Mouse (Mus musculus): ENCODE results near the gene Gm20696.
A peak's percentile ranks its signal among the peaks of the same experiment; 100 is the strongest.

The Gm20696 gene

DNA sequence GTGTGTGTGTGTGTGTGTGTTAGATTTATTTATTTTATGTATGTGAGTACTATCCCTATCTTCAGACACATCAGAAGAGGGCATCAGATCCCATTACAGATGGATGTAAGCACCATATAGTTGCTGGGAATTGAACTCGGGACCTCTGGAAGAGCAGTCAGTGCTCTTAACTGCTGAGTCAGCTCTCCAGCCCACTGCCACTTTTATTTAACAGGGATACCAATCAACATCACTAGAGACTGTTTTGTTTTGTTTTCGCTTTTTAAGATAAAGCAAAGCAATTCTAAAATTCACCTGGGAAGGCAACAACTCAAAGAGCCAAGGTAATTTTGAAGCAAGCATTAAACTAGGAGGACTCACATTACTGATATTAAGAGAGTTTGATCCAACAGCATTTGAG, 120.2 kb downstream of the Gm20696 start:
- DNase-seq: no peak

DNA sequence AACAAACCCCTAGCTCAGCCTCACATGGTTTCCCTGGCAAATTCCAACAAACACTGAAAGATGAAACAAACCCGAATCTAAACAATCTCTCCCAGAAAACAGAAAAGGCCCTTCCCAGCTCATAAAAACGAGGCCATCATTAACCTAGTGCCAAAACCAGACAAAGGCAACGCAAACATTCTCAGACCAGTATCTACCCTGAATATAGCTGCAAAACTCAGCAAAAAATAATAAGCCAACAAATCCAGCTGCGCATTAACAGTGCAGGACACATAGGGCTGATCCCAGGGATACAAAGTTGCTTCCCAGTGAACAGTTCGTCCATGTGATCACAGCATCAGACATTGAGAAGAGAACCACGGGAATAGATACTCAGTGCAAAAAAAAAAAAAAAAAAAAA, 121.2 kb downstream of the Gm20696 start:
- no peak for DNase-seq

DNA sequence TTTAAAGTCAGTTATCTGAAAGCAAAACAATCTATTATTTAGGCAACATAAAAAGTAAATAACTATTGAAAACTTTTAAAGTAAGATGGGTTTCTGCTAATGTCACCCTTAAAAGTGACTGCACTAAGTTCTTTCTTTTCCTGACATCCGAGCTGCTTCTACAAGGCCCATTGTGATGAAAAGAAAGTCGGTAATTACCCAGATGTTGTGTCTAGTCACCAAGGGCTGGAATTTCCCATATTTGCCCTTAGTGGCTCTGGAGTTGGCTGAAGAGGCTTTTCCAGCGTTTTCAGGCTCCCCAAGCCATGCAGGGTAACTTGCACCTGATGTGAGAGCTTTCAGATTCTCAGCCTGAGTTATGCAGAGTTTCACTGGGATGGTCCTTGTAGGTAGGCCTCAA, 125.5 kb downstream of the Gm20696 start:
- DNase-seq: no peak

DNA sequence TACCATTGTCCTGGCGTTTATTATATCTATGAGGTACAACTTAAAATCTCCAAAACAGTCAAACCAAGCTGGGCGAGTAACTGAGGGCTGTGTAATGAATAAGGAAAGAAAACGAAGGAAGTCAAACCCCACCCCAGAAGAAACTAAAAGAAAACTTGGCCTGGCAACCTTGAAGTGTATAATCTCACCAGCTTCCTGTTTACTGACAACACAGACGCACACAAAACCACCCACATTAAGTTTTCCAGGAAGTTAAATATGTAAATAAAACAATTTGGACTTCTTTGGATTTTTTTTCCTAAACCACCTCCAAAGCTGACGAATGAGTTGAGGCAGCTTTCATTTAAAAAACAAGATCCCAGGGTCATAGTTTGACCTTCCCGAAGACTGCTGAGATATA, 125.9 kb downstream of the Gm20696 start:
- no peak for DNase-seq

DNA sequence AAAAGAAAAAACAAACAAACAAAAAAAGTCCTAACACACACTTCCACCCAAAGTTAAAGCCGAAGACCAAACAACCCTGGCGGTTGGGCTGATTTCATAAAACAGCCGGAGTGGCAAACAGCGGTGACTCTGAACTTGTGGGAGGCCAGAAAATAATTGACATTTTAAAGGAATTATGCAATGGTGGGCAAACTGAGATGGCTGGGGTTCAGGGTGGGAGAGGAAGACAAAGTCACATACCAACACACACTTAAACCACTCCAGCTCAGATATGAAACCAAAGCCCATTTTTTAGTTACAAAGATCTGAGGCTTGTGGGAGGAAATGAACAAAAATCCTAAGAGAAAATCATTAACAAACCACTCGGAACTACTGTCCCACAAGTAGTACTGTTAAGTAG, 126.5 kb downstream of the Gm20696 start:
- no peak for DNase-seq

DNA sequence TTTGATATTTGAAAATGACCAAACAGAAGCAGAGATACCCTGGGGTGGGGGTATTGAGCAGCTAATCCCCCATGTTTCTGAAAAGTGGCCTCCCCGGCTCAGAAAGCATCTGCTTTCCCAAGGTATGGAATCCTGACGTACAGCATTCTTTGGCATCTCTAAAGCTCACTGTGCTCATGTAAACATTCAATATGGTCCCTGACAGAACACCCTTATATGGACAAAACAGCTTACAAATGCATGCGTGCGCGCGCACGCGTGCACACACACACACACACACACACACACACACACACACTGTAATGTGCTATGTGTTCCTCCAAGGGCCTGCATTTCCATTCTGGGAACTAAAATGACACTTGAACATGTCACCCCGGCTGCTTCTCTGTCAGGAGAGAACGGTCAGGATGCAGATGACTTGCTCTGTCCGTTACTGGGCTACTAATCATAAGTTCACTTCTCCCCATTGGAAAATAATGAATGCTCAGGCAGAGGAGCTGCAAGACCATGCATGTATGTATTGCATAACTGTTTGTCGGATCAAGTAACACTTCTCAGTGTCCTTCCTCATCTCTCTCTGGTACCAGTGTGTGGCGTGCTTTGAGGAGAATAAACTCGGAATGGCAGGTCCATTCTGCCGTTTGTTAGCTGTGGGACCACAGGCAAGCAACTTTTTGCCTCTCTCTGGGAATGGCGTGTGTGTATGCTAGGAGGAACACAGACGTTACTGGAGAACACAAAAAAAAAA, 128.2 kb downstream of the Gm20696 start:
- no peak for DNase-seq

DNA sequence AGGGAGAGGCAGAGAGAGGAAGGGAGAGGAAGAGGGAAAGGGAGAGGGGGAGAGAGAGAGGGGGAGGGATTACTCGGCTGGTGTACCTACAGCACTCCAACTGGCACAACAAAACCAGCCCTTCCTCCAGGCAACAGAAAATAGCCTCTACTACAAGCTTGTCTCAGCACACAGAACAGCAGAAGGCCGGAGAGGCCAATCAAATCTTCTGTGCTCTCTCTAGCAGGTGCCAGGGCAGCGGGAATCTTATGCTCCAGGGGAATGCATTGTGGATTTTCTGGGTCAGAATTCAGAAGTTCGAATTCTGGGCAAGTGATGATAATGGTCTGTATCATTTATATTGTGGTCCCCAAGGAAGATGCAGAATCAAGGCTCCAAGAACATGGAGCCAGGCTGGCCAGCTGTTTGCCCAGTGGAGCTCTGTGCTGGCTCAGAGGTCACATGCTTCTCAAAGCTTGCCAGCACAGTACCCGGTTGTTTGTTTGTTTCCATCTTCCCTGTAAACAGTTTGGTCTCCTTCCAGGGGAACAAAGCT, 132.3 kb downstream of the Gm20696 start:
- peak; percentile 24 for DNase-seq

DNA sequence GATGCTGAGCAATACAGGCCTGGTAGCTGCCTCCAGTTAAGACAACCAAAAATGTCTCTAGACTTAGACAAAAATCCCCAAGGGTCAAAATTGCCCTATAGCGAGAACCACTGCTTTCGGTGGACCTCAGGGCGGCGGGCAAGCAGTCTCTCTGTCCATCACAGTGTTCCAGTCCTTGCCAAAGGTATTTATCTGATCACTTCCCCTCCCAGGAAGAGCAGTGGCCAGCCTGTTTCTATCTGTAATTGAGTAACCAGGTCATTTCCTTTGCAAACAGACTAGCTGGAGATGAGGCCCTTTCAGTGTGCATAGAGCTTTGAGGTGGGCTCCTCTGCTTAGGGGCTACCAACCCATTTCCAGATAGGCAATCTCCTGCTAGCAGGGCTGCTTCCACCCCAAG, 134.1 kb downstream of the Gm20696 start:
- DNase-seq: no peak

DNA sequence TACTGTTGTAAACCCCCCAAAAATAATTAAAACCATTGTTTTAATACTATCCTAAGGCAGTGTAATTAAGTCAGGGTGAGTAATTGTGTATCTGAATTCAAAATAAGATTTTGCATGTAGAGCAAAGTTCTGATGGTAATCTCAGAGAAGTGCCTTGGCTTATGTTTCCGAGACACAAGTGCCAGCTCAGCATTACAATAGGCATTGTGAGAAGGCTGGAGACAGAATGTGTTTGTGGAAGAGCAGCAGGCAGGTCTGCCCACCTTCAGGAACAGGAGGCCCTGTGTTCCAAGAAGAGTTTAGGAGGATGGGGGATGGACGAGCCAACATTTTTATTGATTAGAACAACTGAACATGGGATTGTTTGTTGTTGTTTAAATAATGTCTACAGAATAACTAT, 137.6 kb downstream of the Gm20696 start:
- DNase-seq: no peak

DNA sequence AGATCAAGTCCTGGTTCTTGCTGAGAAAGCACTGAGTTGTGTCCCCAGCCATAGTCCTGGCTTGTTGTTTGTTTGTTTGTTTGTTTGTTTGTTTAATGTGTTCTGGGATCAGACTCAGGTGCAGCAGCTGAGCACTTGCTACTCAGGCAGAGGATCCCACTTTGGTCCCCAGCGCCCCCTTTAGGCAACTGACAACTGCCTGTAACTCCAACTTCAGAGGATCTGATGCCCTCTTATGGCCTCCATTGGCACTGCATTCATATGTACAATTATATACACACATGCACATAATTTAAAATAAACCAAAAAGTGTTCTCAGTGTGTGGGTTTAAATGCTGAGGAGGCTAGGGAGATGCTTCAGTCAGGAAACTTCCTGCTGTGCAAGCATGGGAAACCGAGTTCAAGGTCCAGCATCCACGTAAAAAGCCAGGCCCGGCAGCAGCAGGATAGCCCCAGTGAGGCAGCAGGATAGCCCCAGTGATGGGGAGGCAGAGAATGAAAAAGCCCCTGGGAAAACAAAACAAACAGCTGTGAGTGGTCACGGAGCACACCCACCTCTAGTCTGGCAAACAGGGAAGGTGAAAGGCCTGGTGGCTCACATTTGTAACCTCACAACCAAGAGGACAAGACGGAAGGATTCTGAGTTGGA, 139.0 kb downstream of the Gm20696 start:
- no peak for DNase-seq

DNA sequence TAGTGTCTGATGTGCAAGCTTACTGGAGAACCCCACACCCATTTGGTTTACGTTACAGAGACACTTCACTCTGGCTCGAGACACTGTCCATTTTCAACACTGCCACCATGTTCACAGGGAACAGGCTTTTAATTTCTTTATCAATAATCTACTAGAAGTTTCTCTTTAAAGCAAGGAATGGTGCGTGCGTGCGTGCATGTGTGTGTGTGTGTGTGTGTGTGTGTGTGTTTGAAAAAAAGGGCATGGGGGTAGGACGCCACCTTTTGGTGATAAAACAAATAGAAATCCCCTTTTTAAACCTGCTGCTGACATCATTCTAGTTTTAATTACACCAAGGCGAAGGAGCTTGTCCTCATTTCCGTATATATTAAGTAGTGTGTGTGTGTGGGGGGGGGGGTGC, 141.2 kb downstream of the Gm20696 start:
- no peak for DNase-seq

DNA sequence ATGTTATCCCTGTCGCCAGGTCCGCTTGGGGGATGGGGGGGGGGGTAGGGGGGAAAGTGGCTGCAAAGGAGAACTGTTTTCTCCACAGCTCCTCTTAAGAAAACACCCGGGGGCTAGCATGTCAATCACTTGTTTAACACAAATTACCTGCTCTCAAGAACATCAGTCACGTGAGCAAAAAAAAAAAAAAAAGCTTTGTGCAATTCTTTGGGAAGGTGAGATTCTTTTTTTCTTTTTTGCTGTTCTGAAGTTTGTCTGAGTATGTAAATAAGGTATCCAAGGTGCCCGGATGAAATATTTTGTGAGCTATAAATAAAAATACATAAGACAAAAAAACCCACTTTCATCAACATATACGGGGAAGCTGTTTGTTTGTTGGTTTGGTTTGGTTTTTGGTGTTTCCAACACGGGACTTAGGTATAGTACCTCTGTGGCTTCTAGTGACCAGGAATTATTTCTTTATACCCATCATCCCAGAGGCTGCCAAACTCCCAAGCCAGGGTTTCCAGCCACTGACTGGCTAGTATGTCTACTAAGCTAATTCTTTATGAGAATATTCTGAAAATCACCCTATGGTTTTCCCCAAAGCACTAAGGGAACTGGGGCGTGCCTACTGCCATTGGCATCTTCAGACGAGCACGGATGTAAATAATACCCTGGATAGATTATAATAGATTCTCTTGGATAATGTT, 142.8 kb downstream of the Gm20696 start:
- DNase-seq: peak; percentile 15

DNA sequence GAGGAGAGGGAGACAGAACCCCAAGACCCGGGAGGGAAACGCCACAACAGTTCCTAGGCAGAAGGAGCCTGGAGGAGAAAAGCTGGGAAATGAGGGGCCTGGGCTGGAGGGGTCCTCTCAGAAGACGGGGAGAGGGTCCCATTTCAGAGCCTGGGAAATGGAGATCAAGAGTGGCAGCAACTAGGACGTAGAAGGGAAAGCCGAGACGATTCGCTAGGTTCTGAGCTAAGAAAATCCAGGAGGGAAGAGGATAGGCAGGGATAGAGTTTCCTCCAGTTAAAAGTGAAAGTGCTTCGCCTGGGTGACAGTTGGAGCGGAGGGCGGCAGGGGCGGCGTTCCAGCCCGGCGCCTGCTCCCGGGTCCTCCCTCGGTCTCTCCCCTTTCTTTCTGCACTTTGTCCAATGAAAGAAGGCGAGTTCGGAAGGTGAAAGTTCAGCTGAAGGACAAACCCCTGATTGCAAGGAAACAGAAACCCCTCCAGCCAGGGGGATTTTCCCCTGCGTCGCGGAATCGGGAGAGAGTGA, 143.4 kb downstream of the Gm20696 start:
- peak; percentile 67 for DNase-seq

DNA sequence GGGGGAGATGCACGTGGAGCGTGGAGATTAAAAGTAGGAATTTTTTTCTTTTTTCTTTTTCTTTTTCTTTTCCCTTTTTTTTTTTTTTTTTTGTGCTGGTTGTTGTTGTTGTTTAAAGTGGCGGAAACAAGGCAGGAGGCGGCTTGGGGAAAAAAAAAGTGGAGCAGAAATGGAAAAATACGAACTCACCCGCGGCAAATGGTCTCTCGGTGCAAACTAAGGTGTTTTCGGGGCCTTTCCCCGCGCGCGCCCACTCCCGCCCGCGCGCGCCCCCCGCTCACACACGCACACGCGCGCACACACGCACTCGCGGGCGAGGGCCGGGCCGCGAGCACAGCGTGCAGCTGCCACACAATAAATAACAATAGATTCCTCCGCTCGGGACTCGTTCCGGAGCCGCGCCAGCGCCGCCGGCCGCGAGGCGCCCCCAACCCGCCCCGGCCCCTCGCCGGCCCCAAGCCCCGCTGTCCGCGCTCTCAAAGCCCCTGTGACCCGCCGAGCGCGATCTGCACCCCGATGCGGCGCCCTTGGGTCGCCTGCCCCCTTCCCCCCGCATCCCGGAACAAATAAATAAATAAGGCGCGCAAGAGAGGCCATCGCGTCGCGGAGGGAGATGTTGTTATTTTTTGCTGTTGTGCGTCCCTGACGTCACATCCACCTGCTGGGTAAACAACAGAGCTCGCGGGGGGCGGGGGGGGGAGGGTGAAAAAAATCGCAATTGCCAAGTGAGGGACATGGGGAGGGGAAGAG, 144.1 kb downstream of the Gm20696 start, which contains the start of gene Foxp1:
Gene Foxp1, minus strand, starts transcription at position 363 of the 750 bp plus-strand sequence.
- peak; percentile 81 for DNase-seq

DNA sequence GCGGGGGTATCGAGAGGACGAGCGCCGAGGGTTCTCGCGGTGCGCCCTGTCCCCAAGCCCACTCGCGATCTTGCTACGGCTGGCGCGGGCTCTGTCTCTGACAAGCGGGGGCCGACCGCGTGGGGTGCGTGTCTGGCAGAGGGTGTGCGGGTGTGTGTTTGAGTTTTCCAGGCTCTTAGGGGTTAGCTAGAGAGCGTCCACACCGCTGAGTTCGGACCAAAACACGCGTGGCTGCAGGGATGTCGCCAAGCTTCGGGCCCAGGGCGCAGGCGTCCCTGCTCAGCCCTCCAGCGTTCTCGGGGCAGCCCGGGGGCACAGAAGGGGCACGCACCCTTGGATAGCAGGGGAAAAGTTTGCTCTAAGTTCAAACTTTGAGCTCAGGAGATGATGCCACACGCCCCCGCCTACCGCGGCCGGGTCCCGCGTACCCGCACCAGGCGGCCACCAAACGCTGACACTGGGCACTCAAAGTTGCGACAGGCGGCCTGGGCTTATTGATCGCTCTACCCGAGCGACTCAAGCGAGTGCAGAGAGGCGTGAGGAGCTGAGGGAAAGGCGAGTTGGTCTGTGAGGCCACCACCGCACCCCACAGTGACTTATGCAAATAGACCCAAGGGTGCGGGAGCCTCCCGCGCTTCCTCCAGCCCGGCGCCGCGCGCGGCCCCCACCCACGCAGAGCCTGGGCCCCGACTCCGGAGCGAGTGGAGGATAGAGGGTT, 144.8 kb downstream of the Gm20696 start:
- peak; percentile 43 for DNase-seq

DNA sequence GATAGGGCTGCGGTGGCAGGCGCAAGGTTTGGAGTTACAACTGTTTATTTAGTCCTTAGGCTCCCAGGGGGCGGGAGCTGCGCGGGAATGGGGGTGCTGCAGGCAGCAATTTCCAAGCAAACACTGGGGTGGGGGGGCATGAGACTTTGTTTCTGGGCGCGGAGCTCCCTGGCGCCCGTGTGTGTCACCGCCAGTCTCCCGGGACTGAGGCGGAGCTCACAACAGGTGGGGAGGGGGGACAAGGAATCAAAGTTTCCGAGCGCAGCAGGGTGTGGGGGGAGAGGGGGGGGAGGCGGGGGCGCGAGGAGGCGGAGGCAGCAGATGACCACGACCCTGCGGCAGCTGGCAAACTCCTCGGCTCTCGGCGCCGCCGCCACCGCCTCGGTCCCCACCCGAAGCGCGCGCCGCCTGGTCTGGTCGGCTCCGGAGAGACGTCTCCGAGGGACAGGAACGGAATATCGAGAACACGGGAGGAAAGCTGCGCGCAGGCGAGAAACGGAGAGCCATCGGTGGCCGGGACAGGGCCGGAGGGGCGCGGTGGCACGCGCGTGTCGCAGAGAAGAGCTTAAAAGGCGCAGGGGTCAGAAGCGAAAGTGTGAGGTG, 145.5 kb downstream of the Gm20696 start:
- DNase-seq: peak; percentile 41

DNA sequence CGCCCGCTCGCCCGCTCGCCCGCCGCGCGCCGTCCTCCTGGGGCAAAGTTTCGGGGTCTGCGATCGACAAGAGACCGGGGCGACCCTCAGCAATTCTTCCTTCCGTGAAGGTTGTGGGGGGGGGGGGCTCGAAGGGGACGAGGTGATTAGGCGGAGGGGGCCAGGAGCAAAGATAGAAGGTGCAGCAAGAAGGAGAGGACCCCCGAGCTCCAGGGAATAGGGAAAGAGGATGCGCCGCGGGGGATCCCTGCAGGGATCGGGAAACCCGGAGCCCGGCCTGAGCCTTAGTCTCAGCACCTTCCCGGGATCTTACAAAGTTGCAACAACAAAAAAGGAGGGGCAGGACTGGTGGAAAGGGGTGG, 145.9 kb downstream of the Gm20696 start:
- DNase-seq: no peak

DNA sequence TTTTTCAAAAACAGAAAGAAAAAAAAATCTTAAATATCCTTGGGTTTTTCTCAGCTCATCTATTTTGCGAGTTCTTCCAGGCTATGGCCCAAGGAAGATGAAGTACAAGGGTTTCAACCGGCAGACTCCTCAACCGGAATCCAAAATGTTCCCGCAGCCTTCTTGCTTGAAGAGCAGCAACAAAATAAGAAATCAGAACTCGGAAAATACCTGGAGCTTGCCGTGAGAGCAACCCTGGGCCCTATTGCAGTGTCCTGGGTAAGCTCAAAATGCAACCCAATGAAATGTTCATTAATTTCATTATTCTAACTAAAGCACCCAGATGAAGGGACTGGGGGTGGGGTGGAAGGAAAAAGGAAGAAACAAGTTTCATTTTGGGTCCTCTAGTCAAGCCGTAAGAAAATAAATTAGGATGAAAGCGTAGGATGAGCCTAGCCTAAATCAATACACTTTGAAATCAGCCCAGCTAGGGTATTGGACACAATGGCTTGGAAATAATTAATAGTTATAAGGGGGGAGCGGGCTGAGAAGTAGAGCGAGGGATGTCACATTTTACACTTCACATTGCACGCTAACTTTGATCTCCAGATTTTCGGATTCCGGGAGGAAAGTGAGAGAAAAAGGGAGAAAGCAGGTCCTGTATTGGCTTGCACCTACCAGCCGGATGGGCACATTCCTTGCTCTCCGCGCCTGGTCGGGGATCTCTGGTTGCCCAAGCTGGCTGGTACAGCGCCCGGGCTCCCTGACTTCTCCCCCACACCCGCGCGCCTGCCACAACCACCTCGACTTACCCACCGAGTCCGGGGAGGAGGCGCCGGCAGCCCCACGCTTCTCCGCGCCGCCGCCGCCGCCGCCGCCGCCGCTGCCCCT, 146.6 kb downstream of the Gm20696 start:
- peak; percentile 16 for DNase-seq

DNA sequence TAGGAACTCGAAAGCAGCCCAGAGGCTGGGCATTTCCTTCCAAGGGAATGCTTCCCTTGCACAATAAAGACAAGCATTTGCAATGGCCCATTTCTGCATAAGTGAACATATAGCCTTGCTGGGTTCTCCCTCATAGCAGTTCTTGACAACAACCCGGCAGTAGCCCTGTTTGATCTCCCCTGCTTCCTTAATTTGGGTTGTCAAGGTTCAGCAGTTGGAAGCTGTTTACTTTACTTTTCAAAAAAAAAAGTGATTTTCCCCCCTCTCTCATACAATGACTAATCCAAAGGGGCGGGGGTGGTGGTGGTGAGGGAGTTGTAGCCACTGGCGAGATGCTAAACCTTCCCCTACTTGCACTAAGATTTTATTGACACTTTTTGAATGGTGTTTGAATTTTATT, 147.5 kb downstream of the Gm20696 start:
- DNase-seq: no peak

DNA sequence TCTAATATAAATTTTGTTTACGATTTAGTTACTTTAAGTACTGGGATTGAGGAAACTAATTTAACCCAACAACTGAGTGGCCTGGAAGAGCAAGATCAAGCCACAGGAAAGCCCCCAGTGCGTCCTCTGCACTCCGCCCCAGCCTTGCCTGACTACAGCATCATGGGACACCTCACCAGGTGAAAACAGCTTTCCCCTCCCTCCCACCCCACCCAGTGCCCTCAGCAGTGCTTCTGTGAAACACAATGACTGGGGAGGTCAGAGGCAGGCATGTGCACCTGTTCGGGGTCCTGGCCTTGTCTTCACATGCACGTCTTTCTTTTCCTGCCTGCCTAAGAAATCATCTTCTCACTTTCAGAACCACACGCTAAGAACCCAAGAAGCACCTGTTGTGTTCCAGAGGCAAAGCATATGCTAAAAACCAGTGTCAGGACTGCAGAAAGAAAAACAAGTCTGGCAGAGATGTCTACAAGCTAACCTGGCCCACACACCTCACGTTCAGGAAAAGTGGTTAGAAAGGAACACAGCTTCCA, 150.9 kb downstream of the Gm20696 start:
- no peak for DNase-seq

Measured in cerebellum, adult 8-10 months (tissue).